Mouse (Mus musculus) common myeloid progenitor, adult 5-6 weeks (primary cell): ENCODE measurements around the gene Gm49373. TPM values are rescaled to one million over a fixed set of nuclear protein-coding genes. Genes with fewer than 3 reads are reported as not detected.

ENCODE experiments used
- total RNA-seq: library from RNA; stranded (forward); fragments of 200-1000, 187-1606 nt; gene quantifications from 2 replicates; pipeline ENCODE4 v1.2.3, GENCODE M21; 2017

The Gm49373 gene
- total RNA-seq, 1 experiment from 2014 or later = not detected

Other genes starting within 250 kb of the Gm49373 start
- gene A230050P20Rik, start 204.5 kb downstream of the Gm49373 start, total RNA-seq = 25.7 and 27.9 TPM in 2 replicates
- gene Angptl6, start 193.4 kb downstream of the Gm49373 start, total RNA-seq = 0.50 and 1.7 TPM in 2 replicates
- 140 and 152 TPM in 2 replicates for gene Ppan, start 184.9 kb downstream of the Gm49373 start, total RNA-seq
- gene Eif3g, start 174.5 kb downstream of the Gm49373 start, total RNA-seq = 188 and 215 TPM in 2 replicates
- 271 and 309 TPM in 2 replicates for gene Dnmt1, start 113.2 kb downstream of the Gm49373 start, total RNA-seq
- 1.4 and 2.2 TPM in 2 replicates for gene S1pr2, start 96.3 kb downstream of the Gm49373 start, total RNA-seq
- 33.0 and 35.8 TPM in 2 replicates for gene Mrpl4, start 70.4 kb downstream of the Gm49373 start, total RNA-seq
- gene Icam1, start 57.1 kb downstream of the Gm49373 start, total RNA-seq = 9.1 and 14.8 TPM in 2 replicates
- 11.5 and 28.9 TPM in 2 replicates for gene Icam4, start 43.7 kb downstream of the Gm49373 start, total RNA-seq
- gene Icam5, start 41.0 kb downstream of the Gm49373 start, total RNA-seq = not detected in 2 replicates
- gene Zglp1, start 6.0 kb downstream of the Gm49373 start, total RNA-seq = 1.7 TPM in 1 of 2 replicates, not detected in the other
- gene Fdx1l, start 518 bp upstream of the Gm49373 start, total RNA-seq = 48.3 and 54.3 TPM in 2 replicates
- 4.4 and 8.4 TPM in 2 replicates for gene Gm38431, start 18.9 kb upstream of the Gm49373 start, total RNA-seq
- 30.2 and 38.9 TPM in 2 replicates for gene Raver1, start 18.9 kb upstream of the Gm49373 start, total RNA-seq
- 11.8 and 13.8 TPM in 2 replicates for gene Tyk2, start 58.1 kb upstream of the Gm49373 start, total RNA-seq
- 348 and 349 TPM in 2 replicates for gene Cdc37, start 76.9 kb upstream of the Gm49373 start, total RNA-seq
- gene Pde4a, start 92.6 kb upstream of the Gm49373 start, total RNA-seq = 5.4 and 10.9 TPM in 2 replicates
- gene Keap1, start 166.3 kb upstream of the Gm49373 start, total RNA-seq = 35.4 and 38.3 TPM in 2 replicates
- gene S1pr5, start 175.3 kb upstream of the Gm49373 start, total RNA-seq = 0.09 TPM in 1 of 2 replicates, not detected in the other
- gene Atg4d, start 192.2 kb upstream of the Gm49373 start, total RNA-seq = 6.1 and 14.8 TPM in 2 replicates
- 55.2 and 64.0 TPM in 2 replicates for gene Kri1, start 214.9 kb upstream of the Gm49373 start, total RNA-seq
- gene Cdkn2d, start 218.3 kb upstream of the Gm49373 start, total RNA-seq = 8.4 and 25.3 TPM in 2 replicates
- 0.37 and 2.5 TPM in 2 replicates for gene Ap1m2, start 239.2 kb upstream of the Gm49373 start, total RNA-seq
- 76.6 and 80.6 TPM in 2 replicates for gene Slc44a2, start 247.6 kb upstream of the Gm49373 start, total RNA-seq